Mouse (Mus musculus) C2C12 (cell line): ENCODE measurements at regions not wholly inside any gene's neighbourhood (a gene's known extent, or its start where the extent isn't known, plus 50 kb on each side); places are given as distances from the start of the nearest gene placed in this dataset.

ENCODE experiments used
- H3K27me3 ChIP-seq: one replicate; pipeline ENCODE4 v1.6.1; 2011; ENCODE audit not compliant: control insufficient read depth, insufficient read depth, insufficient read length
- H3K36me3 ChIP-seq: one replicate; pipeline ENCODE4 v1.6.1; 2011; ENCODE audit not compliant: control insufficient read depth, insufficient read depth
- H3K4me3 ChIP-seq: one replicate; pipeline ENCODE4 v1.5.1; 2011; ENCODE audit warnings: mild to moderate bottlenecking, control low read depth; ENCODE audit not compliant: poor library complexity, insufficient read depth, severe bottlenecking
- H3K79me2 ChIP-seq: one replicate; pipeline ENCODE4 v1.6.1; 2011; ENCODE audit not compliant: control insufficient read depth, insufficient read depth
- H3K79me3 ChIP-seq: one replicate; pipeline ENCODE4 v1.6.1; 2011; ENCODE audit warnings: low read depth, control low read depth
- H3ac ChIP-seq: one replicate; pipeline ENCODE3; 2011; ENCODE audit warnings: low read depth; ENCODE audit not compliant: control insufficient read depth, insufficient read length
- CEBPB ChIP-seq: IDR thresholded peaks from one replicate; pipeline ENCODE4 v1.6.1; 2011; ENCODE audit warnings: low read depth, mild to moderate bottlenecking, control low read depth, moderate library complexity
- CTCF ChIP-seq: IDR thresholded peaks from one replicate; pipeline ENCODE4 v1.5.1; 2011; ENCODE audit not compliant: control insufficient read depth, insufficient read depth, insufficient read length
- FOSL1 ChIP-seq: IDR thresholded peaks from one replicate; pipeline ENCODE4 v1.8.0; 2011; ENCODE audit warnings: mild to moderate bottlenecking, low read length; ENCODE audit not compliant: poor library complexity, insufficient read depth, severe bottlenecking
- MAX ChIP-seq: IDR thresholded peaks from one replicate; pipeline ENCODE4 v1.6.1; 2011; ENCODE audit warnings: mild to moderate bottlenecking, control low read depth
- MYOD1 ChIP-seq: IDR thresholded peaks from one replicate; pipeline ENCODE4 v1.6.1; 2011; ENCODE audit warnings: low read depth; ENCODE audit not compliant: control insufficient read depth, insufficient read length
- MYOG ChIP-seq: IDR thresholded peaks from one replicate; pipeline ENCODE4 v1.6.1; 2011; ENCODE audit not compliant: control insufficient read depth, insufficient read length; ENCODE audit errors: extremely low read depth
- USF1 ChIP-seq: IDR thresholded peaks from one replicate; pipeline ENCODE4 v1.6.1; 2011; ENCODE audit warnings: low read depth, mild to moderate bottlenecking, control low read depth, moderate library complexity

- Histone ChIP-seq H3K79me2 (no peaks in the 10 kb centered on the region), H3ac (no peak overlapping the region), H3K27me3 (no peaks in the 10 kb centered on the region), H3K79me3 (no peaks in the 10 kb centered on the region), H3K36me3 (no peaks in the 10 kb centered on the region), H3K4me3 (no peak overlapping the region)
- no peak for TF ChIP-seq MYOD1
- no peak for TF ChIP-seq CEBPB
- TF ChIP-seq MAX, result no peak
- TF ChIP-seq USF1, result no peak
- no peak for TF ChIP-seq MYOG
- no peak for TF ChIP-seq CTCF
- TF ChIP-seq FOSL1, result no peak
These were observed 455.8 kb upstream of the Negr1 start for GRCm38 (mm10) chr3:156105788-156106187.

DNA sequence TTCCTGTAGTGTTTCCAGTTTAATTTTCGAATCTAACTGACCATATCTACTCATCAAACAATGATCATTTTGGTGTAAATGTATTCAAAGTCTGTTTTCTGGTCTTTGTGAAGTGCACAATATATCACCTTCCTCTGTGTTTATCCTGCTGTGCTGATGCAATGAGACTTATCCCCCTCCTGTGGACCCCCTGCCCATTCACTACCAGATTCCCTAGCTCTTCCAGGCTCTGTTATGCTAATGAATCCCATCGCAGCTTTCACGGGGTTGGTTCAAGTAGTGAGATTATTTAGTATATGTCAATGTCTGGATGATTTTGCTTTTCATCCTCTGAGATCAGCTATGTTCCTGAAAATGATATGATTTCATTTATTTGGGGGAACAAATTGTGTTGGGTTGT is 441.3 kb upstream of the Negr1 start:
- TF ChIP-seq MYOD1 (no peak), MAX (no peak), CTCF (no peak), FOSL1 (no peak), USF1 (no peak), MYOG (no peak), CEBPB (no peak)
- no peak overlapping the region for H3ac ChIP-seq
- H3K79me2 ChIP-seq, result no peaks in the 10 kb centered on the region
- no peaks in the 10 kb centered on the region for H3K27me3 ChIP-seq
- H3K4me3 ChIP-seq, result no peak overlapping the region
- H3K79me3 ChIP-seq, result no peaks in the 10 kb centered on the region
- no peaks in the 10 kb centered on the region for H3K36me3 ChIP-seq

DNA sequence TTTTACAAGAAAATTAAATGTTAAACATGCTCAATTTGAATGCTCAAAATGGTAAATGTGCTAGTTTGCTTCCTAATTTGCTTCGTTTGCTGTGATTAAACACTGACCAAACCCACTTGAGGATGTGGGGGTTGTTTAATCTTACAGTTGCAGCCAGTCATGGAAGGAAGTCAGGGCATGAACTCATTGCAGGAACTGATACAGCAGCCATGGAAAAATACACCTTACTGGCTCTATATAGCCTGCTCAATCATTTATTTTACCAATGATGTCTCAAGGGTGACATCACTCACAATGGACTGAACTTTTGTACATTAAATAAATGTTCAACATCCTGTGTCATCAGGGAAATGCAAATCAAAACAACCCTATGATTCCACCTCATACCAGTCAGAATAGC is 430.0 kb upstream of the Negr1 start:
- TF ChIP-seq MAX (no peak), CEBPB (no peak), MYOG (no peak), USF1 (no peak), CTCF (no peak), FOSL1 (no peak)
- H3K36me3 ChIP-seq, result no peaks in the 10 kb centered on the region
- H3K27me3 ChIP-seq, result no peaks in the 10 kb centered on the region
- no peak overlapping the region for H3K4me3 ChIP-seq
- H3ac ChIP-seq, result no peak overlapping the region
- H3K79me2 ChIP-seq, result no peaks in the 10 kb centered on the region
- H3K79me3 ChIP-seq, result no peaks in the 10 kb centered on the region

- no peak for TF ChIP-seq CTCF
- no peak for TF ChIP-seq CEBPB
- peak; percentile 8 for TF ChIP-seq USF1
- TF ChIP-seq FOSL1, result no peak
- TF ChIP-seq MYOG, result no peak
- no peak for TF ChIP-seq MAX
These were observed 420.2 kb upstream of the Negr1 start for GRCm38 (mm10) chr3:156141355-156141754.

GRCm38 (mm10) chr3:156149322-156149721 is 412.3 kb upstream of the Negr1 start:
- no peaks in the 10 kb centered on the region for H3K36me3 ChIP-seq
- no peak overlapping the region for H3ac ChIP-seq
- no peaks in the 10 kb centered on the region for H3K79me2 ChIP-seq
- no peaks in the 10 kb centered on the region for H3K27me3 ChIP-seq
- no peaks in the 10 kb centered on the region for H3K79me3 ChIP-seq
- no peak overlapping the region for H3K4me3 ChIP-seq
- TF ChIP-seq USF1, result no peak
- TF ChIP-seq MAX, result no peak
- no peak for TF ChIP-seq CTCF
- TF ChIP-seq MYOD1, result no peak
- no peak for TF ChIP-seq CEBPB
- no peak for TF ChIP-seq FOSL1
- no peak for TF ChIP-seq MYOG

More at GRCm38 (mm10) chr3:156141355-156141754, 420.2 kb upstream of the Negr1 start:
- no peaks in the 10 kb centered on the region for H3K36me3 ChIP-seq
- no peaks in the 10 kb centered on the region for H3K79me3 ChIP-seq
- no peaks in the 10 kb centered on the region for H3K27me3 ChIP-seq
- no peak overlapping the region for H3ac ChIP-seq
- no peak overlapping the region for H3K4me3 ChIP-seq
- H3K79me2 ChIP-seq, result no peaks in the 10 kb centered on the region

GRCm38 (mm10) chr3:156170076-156170475 is 391.5 kb upstream of the Negr1 start:
- no peak overlapping the region for H3ac ChIP-seq
- TF ChIP-seq USF1, result no peak
- no peak for TF ChIP-seq CEBPB
- no peak for TF ChIP-seq FOSL1
- no peak for TF ChIP-seq CTCF
- no peak for TF ChIP-seq MAX
- no peak for TF ChIP-seq MYOD1
- no peak for TF ChIP-seq MYOG

More at GRCm38 (mm10) chr3:156170076-156170475, 391.5 kb upstream of the Negr1 start:
- Histone ChIP-seq H3K4me3 (no peak overlapping the region), H3K36me3 (no peaks in the 10 kb centered on the region), H3K27me3 (no peaks in the 10 kb centered on the region), H3K79me3 (no peaks in the 10 kb centered on the region), H3K79me2 (no peaks in the 10 kb centered on the region)
